Mouse (Mus musculus): Measurements from ENCODE around the gene Nup210. TPM values are rescaled to one million over a fixed set of nuclear protein-coding genes. Genes with fewer than 3 reads are reported as not detected.

The Nup210 gene
- 15.8 and 17.3 TPM in 2 replicates for polyA plus RNA-seq (2016; fragmentation: Nextera tagmentation; extraction: Ambion mirVana)

DNA sequence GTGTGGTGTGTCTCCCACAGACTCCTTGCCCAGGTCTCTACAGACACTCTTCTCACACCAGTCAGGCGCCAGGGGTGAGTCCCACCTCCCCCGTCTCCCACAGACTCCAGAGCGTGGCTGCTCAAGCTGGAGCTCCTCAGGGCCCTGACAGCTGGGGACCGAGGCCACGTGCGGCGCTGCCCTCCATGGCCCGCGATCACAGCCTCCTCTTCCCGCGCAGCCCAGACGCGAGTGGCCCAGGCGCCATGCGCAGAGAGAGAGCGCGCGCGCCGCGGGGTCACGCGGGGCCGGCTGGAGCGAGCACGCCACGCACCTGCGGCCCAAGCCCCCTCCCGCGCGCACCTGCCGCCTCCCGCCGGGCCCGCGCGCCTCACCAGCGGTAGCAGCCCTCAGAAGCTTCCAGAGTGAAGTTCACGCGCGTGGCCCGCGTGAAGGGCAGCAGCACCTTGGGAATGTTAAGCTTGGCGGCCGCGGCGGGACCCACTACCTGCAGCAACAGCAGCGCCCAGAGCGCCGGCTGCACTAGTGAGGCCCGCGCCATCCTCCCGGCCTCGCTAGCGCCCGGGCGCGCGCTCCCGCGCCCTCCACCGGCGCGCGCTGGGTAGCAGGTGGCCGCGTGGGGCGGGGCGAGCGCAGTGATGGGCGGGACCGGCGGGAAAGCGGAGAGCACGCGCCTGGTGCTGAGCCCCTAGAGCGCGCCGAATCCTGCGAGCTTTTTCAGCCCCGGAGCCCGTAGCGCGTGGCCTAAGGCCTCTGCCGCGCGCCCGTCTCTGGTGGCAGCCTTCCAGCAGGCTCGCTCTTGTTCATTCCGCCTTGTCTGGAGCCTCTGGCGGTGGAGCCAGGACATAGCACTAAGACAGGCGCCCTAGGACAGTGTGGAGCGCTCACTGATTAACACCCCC, at the start of gene Nup210:
Gene Nup210, minus strand, starts transcription at position 586 of the 902 bp plus-strand sequence.
- no peaks in the 10 kb centered on the region for H3K36me3 ChIP-seq (replicated peaks)
- WGBS, result under 1% methylated on average over 93 of the region's 93 CpGs

DNA sequence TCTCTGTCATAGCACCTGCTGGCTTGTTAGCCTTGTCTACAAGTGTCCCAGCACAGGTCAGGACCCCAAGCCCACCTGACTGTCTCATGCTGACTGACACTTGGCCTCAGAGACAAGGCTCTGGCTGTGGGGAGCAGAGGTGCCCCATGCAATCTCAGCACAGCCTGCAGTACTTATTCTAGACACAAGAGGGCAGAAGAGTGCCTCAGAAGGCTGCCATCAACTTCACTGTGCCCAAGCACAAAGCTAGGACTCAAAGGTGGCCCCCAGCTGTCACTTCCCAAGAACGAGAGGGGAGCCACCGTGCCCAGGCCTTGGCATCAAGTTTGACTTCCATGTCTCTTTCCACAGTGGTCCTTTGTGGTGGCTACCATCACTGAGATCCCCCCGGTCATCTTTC, 48.6 kb upstream of the Nup210 start:
- Histone ChIP-seq H3K27ac (replicated peaks) (no peak overlapping the region), H3K4me1 (peaks cover 17% of the 10 kb centered on the region), H3K27me3 (replicated peaks; ENCODE audit: low read depth, poor library complexity, severe bottlenecking) (no peaks in the 10 kb centered on the region), H3K9me3 (no peaks in the 10 kb centered on the region), H3K36me3 (replicated peaks) (peaks cover 14% of the 10 kb centered on the region; the same call in 1 of the 2 replicates), H3K4me3 (no peak overlapping the region)
- peak; percentile 72 for DNase-seq (ENCODE audit: low spot score)
- 35% methylated on average over 3 of the region's 3 CpGs for WGBS

More for the DNA sequence above, at the start of gene Nup210:
- peak; percentile 91 for DNase-seq (ENCODE audit: low spot score)
- Histone ChIP-seq H3K4me3 (peak within 1 kb of the TSS; percentile 69), H3K4me1 (peaks cover 35% of the 10 kb centered on the region), H3K27ac (replicated peaks) (peak within 1 kb of the TSS; percentile 83), H3K9me3 (peaks cover 4% of the 10 kb centered on the region; the same call in 1 of the 2 replicates), H3K27me3 (replicated peaks; ENCODE audit: low read depth, poor library complexity, severe bottlenecking) (peaks cover 40% of the 10 kb centered on the region)

DNA sequence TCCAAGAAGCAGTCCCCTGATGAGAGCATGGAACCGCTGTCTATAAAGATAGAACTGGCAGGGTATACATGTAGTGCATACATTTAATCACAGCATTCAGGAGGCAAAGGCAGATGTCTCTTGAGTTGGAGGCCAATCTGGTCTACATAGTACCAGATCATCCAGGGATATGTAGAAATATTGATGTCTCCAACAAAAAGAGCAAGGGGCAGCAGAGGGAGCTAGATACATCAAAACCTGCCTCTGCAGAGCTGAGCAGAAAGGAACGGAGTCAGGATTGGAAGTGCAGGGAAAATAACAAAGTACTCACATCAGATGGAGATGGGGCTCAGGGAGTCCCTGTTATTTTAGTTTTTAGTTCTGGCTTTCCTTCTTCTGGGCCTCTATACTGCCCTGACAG, 48.0 kb upstream of the Nup210 start:
- Histone ChIP-seq H3K4me3 (no peak overlapping the region), H3K36me3 (replicated peaks) (peaks cover 14% of the 10 kb centered on the region; the same call in 1 of the 2 replicates), H3K4me1 (peaks cover 21% of the 10 kb centered on the region), H3K9me3 (no peaks in the 10 kb centered on the region), H3K27ac (replicated peaks) (no peak overlapping the region), H3K27me3 (replicated peaks; ENCODE audit: low read depth, poor library complexity, severe bottlenecking) (no peaks in the 10 kb centered on the region)
- no peak for DNase-seq (ENCODE audit: low spot score)
- WGBS, result 84% methylated on average over 2 of the region's 2 CpGs

DNA sequence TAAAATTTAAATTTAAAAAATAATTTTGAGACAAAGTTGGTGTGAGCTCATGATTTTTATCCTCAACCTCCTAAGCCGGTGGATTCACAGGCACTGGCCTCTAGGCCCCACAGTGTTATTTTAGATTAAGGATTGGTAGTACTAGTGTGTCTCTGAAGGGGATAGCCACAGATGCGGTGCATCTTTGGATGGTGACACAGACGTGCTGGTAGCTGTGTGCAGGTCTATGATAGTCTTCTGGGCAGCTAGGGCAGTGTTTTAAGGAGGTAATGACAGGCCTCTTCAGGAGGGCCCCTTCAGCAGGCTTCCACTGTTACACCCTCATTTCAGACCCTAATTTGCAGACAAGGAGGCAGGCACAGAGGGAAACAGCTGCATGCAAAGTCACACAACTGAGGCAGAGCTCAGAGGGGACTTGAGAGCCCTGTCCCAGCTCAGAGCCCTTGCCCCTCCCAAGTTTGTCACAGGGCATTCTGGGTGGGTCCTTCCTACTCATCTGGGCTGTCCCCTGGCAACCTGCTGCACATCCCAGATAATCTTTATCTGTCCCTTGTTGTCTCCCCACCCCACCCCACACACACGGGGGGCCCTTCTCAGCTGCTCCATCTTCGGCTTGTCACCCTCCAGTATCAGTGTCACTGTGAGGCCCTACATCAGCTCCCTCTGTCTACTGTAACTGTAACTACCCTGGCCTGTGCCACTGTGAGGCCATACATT, 46.7 kb upstream of the Nup210 start:
- no peaks in the 10 kb centered on the region for H3K27me3 ChIP-seq (replicated peaks; ENCODE audit: low read depth, poor library complexity, severe bottlenecking)

DNA sequence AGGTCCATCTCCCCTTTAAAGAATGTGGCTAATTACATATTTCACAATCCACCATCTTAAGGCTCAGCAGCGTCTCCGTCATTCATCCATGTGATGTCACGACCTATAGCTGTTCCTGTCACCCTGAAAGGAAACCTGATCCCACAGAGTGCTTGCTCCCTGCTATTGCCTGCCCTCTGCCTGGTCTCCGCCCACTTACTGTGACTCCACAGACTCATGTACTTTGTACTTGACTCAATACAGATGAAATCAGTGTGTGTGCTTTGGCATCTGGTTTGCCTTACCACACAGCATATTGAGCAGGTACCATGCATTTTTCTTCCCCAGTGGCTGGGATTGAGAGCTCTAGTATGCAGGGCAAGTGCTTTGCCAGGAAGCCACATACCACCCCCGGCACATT, 45.7 kb upstream of the Nup210 start:
- no peaks in the 10 kb centered on the region for H3K27me3 ChIP-seq (replicated peaks; ENCODE audit: low read depth, poor library complexity, severe bottlenecking)
- H3K4me3 ChIP-seq, result no peak overlapping the region
- H3K9me3 ChIP-seq, result no peaks in the 10 kb centered on the region
- WGBS, result 74% methylated on average over 5 of the region's 5 CpGs
- peaks cover 11% of the 10 kb centered on the region for H3K36me3 ChIP-seq (replicated peaks)
- H3K27ac ChIP-seq (replicated peaks), result no peak overlapping the region
- H3K4me1 ChIP-seq, result peaks cover 41% of the 10 kb centered on the region
- no peak for DNase-seq (ENCODE audit: low spot score)

More for the DNA sequence above, 46.7 kb upstream of the Nup210 start:
- peaks cover 31% of the 10 kb centered on the region for H3K4me1 ChIP-seq
- 85% methylated on average over 5 of the region's 5 CpGs for WGBS
- DNase-seq (ENCODE audit: low spot score), result no peak
- peaks cover 11% of the 10 kb centered on the region for H3K36me3 ChIP-seq (replicated peaks)
- H3K9me3 ChIP-seq, result no peaks in the 10 kb centered on the region
- no peak overlapping the region for H3K27ac ChIP-seq (replicated peaks)
- no peak overlapping the region for H3K4me3 ChIP-seq

DNA sequence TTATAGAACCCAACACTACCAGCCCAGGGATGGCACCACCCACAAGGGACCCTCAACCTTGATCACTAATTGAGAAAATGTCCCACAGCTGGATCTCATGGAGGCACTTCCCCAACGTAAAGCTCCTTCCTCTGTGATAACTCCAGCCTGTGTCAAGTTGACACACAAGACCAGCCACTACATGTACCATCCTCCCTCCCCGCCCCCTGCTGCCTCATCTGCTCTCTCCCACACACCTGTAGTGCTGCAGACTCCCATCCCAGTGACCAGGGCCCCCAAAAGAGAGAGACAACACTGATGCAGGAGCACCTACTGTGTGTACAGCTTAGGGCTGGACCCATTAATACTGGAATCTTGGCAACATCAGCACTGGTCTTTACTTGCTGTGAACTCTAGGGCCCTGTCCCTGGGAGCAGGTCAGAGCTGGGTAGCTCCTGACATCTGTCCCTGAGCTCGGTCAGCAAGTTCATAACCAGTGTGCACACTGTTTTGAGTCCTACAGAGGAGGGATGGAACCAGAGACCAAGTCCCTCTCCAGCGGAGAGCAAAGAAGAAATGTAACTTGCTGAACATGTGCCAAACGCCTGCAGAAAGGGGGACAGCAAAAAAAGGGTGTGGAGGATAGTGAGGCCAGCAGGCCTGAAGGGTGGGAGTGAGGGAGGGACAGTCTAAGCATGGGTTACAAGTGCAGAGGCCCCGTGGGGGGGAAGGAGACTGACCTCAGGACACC, 45.0 kb upstream of the Nup210 start:
- Histone ChIP-seq H3K4me1 (peaks cover 48% of the 10 kb centered on the region), H3K27me3 (replicated peaks; ENCODE audit: low read depth, poor library complexity, severe bottlenecking) (no peaks in the 10 kb centered on the region), H3K4me3 (no peak overlapping the region), H3K9me3 (no peaks in the 10 kb centered on the region), H3K27ac (replicated peaks) (0 out of 2 replicates have a peak overlapping the region, but pooled peaks have one; percentile 25), H3K36me3 (replicated peaks) (peaks cover 11% of the 10 kb centered on the region)
- 78% methylated on average over 6 of the region's 6 CpGs for WGBS
- DNase-seq (ENCODE audit: low spot score), result no peak

DNA sequence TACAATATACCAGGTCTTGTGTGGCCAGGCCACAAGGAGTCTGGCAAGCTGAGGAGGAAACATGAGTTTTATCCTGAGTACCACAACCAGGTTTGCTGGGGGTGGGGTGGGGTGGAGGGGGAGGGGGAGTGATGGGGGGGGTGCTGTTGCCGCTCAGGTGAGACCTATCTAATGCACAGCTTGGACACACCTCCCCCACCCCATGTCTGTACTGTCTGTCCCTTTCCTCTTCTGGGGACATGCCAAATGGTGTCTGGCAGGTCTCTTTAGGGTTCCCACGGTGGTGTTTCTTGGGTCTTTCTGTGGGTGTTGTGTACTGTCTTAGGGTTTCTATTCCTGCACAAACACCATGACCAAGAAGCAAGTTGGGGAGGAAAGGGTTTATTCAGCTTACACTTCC, 44.3 kb upstream of the Nup210 start:
- WGBS, result 83% methylated on average over 2 of the region's 2 CpGs
- H3K27ac ChIP-seq (replicated peaks), result no peak overlapping the region
- H3K4me1 ChIP-seq, result peaks cover 55% of the 10 kb centered on the region
- H3K9me3 ChIP-seq, result no peaks in the 10 kb centered on the region
- H3K27me3 ChIP-seq (replicated peaks; ENCODE audit: low read depth, poor library complexity, severe bottlenecking), result no peaks in the 10 kb centered on the region
- DNase-seq (ENCODE audit: low spot score), result no peak
- no peak overlapping the region for H3K4me3 ChIP-seq
- peaks cover 11% of the 10 kb centered on the region for H3K36me3 ChIP-seq (replicated peaks)

DNA sequence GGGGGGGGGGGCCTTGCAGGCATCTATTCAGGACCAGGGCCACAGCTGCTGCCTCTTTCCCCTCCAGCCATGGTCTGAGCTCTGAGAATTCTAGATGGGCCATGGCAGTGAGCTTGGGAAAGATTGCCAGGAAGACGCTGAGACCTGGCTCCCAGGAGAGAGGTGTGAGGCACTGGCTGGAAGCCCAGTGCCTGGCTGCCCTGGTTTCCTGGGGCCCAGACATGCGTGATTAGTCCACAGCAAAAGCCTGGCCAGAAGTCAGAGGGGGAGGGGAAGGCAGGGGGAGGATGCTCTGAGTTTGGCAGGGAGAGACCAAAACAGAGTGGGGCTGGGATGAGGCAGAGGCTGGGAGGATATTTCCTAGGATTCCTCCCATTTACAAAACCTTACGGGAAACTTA, 43.8 kb upstream of the Nup210 start:
- no peak for DNase-seq (ENCODE audit: low spot score)
- Histone ChIP-seq H3K4me3 (no peak overlapping the region), H3K36me3 (replicated peaks) (peaks cover 11% of the 10 kb centered on the region), H3K27ac (replicated peaks) (peak overlapping the region; percentile 41), H3K4me1 (peaks cover 57% of the 10 kb centered on the region), H3K9me3 (no peaks in the 10 kb centered on the region), H3K27me3 (replicated peaks; ENCODE audit: low read depth, poor library complexity, severe bottlenecking) (no peaks in the 10 kb centered on the region)
- WGBS, result 59% methylated on average over 3 of the region's 3 CpGs

DNA sequence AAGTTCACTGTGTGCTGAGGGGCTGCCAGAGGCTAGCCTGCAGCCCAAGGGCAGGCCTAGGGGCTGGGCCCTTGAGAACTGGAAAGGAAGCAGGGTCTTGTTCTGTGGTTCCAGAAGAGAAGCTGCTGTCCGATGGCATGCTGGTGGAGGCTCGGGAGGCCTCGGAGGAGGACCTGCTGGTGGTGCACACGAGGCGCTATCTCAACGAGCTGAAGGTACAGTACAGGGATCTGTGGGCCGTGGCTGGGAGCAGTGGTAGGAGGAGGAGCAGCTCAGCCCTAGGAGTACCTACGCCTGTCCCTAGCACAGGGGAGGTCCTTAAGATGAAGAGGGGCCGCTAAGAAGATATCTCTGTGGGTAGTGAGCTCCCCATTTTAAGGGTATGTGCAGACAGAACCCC, 42.4 kb upstream of the Nup210 start:
- Histone ChIP-seq H3K9me3 (no peaks in the 10 kb centered on the region), H3K36me3 (replicated peaks) (peaks cover 11% of the 10 kb centered on the region), H3K4me3 (peak overlapping the region; percentile 11; the same call in 1 of the 2 replicates), H3K4me1 (peaks cover 67% of the 10 kb centered on the region), H3K27me3 (replicated peaks; ENCODE audit: low read depth, poor library complexity, severe bottlenecking) (no peaks in the 10 kb centered on the region), H3K27ac (replicated peaks) (peak overlapping the region; percentile 70)
- DNase-seq (ENCODE audit: low spot score), result no peak
- 82% methylated on average over 9 of the region's 9 CpGs for WGBS

DNA sequence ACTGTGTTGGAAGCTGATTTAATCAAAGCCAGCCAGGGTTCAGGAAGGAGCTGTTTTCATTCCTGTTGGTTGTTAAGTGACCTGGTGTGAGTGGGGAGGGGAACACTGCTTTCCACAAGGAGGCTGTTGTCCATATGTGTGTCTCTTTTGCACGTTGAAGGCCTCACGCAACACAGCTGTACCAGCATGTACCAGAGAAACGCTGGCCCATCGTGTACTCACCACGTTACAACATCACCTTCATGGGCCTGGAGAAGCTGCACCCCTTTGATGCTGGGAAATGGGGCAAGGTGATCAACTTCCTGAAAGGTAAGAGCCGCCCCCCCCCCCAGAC, 40.6 kb upstream of the Nup210 start:
- peak overlapping the region; percentile 92 for H3K27ac ChIP-seq (replicated peaks)
- 0 out of 2 replicates have a peak, but pooled peaks cover 2% of the 10 kb centered on the region for H3K27me3 ChIP-seq (replicated peaks; ENCODE audit: low read depth, poor library complexity, severe bottlenecking)
- no peaks in the 10 kb centered on the region for H3K9me3 ChIP-seq
- H3K36me3 ChIP-seq (replicated peaks), result peaks cover 7% of the 10 kb centered on the region
- peaks cover 85% of the 10 kb centered on the region for H3K4me1 ChIP-seq
- WGBS, result 39% methylated on average over 6 of the region's 6 CpGs
- no peak for DNase-seq (ENCODE audit: low spot score)
- peak overlapping the region; percentile 76 for H3K4me3 ChIP-seq

DNA sequence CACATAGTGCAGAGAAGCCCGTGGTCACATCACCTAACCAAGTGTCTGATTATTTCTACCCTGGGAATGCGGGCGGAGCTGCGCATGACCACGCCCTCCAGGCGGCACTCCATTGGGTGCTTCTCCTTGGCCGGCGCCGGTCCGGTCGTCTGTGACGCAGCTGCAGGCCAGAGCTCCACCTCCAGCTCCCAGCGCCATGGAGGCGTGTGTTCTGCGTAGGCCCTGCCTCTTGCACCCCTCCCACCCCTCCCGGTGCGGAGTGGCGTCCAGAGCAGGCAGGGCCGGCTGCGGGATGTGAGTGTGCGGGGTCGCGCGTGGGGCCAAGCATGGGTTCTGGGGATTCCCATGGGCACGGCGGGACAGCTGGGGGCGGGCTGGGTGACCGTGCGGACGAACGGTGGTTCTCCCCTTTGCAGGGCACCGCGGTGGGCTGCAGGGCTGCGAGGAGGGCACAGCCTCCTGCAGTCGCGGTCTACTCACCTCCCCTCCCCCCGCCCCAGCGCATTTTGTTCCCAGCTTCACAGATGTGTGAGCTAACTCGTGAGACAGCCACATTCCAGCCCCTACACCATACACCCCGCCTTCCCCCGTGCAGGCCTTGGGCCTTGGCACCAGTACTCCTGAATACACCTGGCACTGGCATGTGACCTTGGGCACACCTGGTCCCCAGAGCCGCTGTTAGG, 40.1 kb upstream of the Nup210 start, which contains the start of gene Hdac11:
Gene Hdac11, plus strand, starts transcription at position 112 of the 683 bp plus-strand sequence.
- H3K27me3 ChIP-seq (replicated peaks; ENCODE audit: low read depth, poor library complexity, severe bottlenecking), result 0 out of 2 replicates have a peak, but pooled peaks cover 4% of the 10 kb centered on the region
- H3K27ac ChIP-seq (replicated peaks), result peak within 1 kb of the TSS; percentile 92
- under 1% methylated on average over 42 of the region's 42 CpGs for WGBS
- DNase-seq (ENCODE audit: low spot score), result peak; percentile 94
- peaks cover 86% of the 10 kb centered on the region for H3K4me1 ChIP-seq
- H3K9me3 ChIP-seq, result no peaks in the 10 kb centered on the region
- peaks cover 6% of the 10 kb centered on the region for H3K36me3 ChIP-seq (replicated peaks)
- H3K4me3 ChIP-seq, result peak within 1 kb of the TSS; percentile 76

Data from embryonic facial prominence, embryonic 10.5 days (tissue).